Mouse (Mus musculus) heart, postnatal 0 days (tissue): ENCODE results near the gene Coro2b. TPM values are rescaled to one million over a fixed set of nuclear protein-coding genes. Genes with fewer than 3 reads are reported as not detected.

ENCODE experiments used
- ATAC-seq: fragments of 200-750 bp; cut with Nextera tagmentation; 2 replicates; pipeline ENCODE4 v1.8.0; 2017; ENCODE audit warnings: low read depth, moderate number of reproducible peaks, moderate library complexity; ENCODE audit not compliant: insufficient read depth
- DNase-seq: peaks from one replicate; pipeline ENCODE4 v3.0.0-alpha.2; 2016; ENCODE audit warnings: low spot score
- H3K27ac ChIP-seq: fragments of 300-500 bp; sonication (generic); 2 replicates; pipeline ENCODE4 v1.5.1; 2014; ENCODE audit warnings: low read depth, mild to moderate bottlenecking
- H3K27me3 ChIP-seq: fragments of 300-500 bp; sonication (generic); 2 replicates; pipeline ENCODE4 v1.6.1; 2014; ENCODE audit warnings: low read length, mixed read lengths; ENCODE audit not compliant: control insufficient read depth, insufficient read depth
- H3K36me3 ChIP-seq: fragments of 300-500 bp; sonication (generic); replicated peaks from 2 replicates; pipeline ENCODE4 v1.6.1; 2014; ENCODE audit warnings: low read length, mixed read lengths; ENCODE audit not compliant: control insufficient read depth, insufficient read depth
- H3K4me1 ChIP-seq: fragments of 300-500 bp; sonication (generic); 2 replicates; pipeline ENCODE4 v1.6.1; 2014; ENCODE audit warnings: antibody characterized with exemption; ENCODE audit not compliant: control insufficient read depth, insufficient read depth
- H3K4me2 ChIP-seq: fragments of 300-500 bp; sonication (generic); 2 replicates; pipeline ENCODE4 v1.6.1; 2014; ENCODE audit warnings: low read depth, mild to moderate bottlenecking, low read length, moderate library complexity
- H3K4me3 ChIP-seq: fragments of 300-500 bp; sonication (generic); 2 replicates; pipeline ENCODE4 v1.5.1; 2014; ENCODE audit warnings: low read depth, low read length
- H3K9ac ChIP-seq: fragments of 300-500 bp; sonication (generic); replicated peaks from 2 replicates; pipeline ENCODE4 v1.6.1; 2014; ENCODE audit warnings: low read depth, low read length, mixed read lengths
- H3K9me3 ChIP-seq: fragments of 300-500 bp; sonication (generic); replicated peaks from 2 replicates; pipeline ENCODE4 v1.6.1; 2016; ENCODE audit warnings: low read length; ENCODE audit not compliant: control insufficient read depth
- CTCF ChIP-seq: IDR thresholded peaks from 2 replicates; pipeline ENCODE4 v1.5.1; 2016; ENCODE audit warnings: antibody characterized with exemption, control low read depth, low read depth
- EP300 ChIP-seq: IDR thresholded peaks from 2 replicates; pipeline ENCODE4 v1.6.1; 2016; ENCODE audit warnings: antibody characterized with exemption, low read depth
- WGBS: fragments of 180-500 bp; shearing (Covaris S2); extraction: QIAGEN DNeasy Blood & Tissue Kit; methylation state at CpG from one replicate; pipeline ENCODE4 v1.1.7; 2014; 5-methylcytosine and 5-hydroxymethylcytosine counted together
- polyA plus RNA-seq: library from polyadenylated mRNA; unstranded; fragments of >200 nt; fragmentation: Nextera tagmentation; extraction: Ambion mirVana; gene quantifications from 2 replicates; pipeline ENCODE4 v1.2.1, GENCODE M21; 2015
- total RNA-seq: library from RNA; depleted of rRNA; stranded (reverse); fragments of >200 nt; gene quantifications from 2 replicates; pipeline ENCODE4 v1.2.3, GENCODE M21; 2014; ENCODE audit warnings: low replicate concordance; rRNA removed

The Coro2b gene
- total and polyA plus RNA-seq, 2 experiments from 2014 or later = 5.5 to 45.9 TPM

GRCm38 (mm10) chr9:62373222-62374123, 163.4 kb downstream of the Coro2b start:
- peak overlapping the region; percentile 59 for H3K27ac ChIP-seq
- peaks cover 42% of the 10 kb centered on the region for H3K36me3 ChIP-seq
- TF ChIP-seq CTCF (peak; percentile 79), EP300 (no peak)
- ATAC-seq (peak; percentile 57), DNase-seq (peak; percentile 49)
- H3K9me3 ChIP-seq = no peaks in the 10 kb centered on the region
- H3K27me3 ChIP-seq = no peaks in the 10 kb centered on the region
- H3K9ac ChIP-seq = no peak overlapping the region
- H3K4me1 ChIP-seq = peaks cover 20% of the 10 kb centered on the region
- H3K4me3 ChIP-seq = no peak overlapping the region
- H3K4me2 ChIP-seq = no peak overlapping the region
- 50% methylated on average over 18 of the region's 18 CpGs for WGBS

- Histone ChIP-seq H3K27ac (peak overlapping the region; percentile 59), H3K9ac (no peak overlapping the region), H3K4me2 (no peak overlapping the region), H3K27me3 (no peaks in the 10 kb centered on the region), H3K36me3 (peaks cover 34% of the 10 kb centered on the region), H3K4me3 (no peak overlapping the region), H3K4me1 (peaks cover 28% of the 10 kb centered on the region), H3K9me3 (no peaks in the 10 kb centered on the region)
- DNase-seq (peak; percentile 20), ATAC-seq (no peak)
- no peak for TF ChIP-seq CTCF
- no peak for TF ChIP-seq EP300
- 72% methylated on average over 9 of the region's 9 CpGs for WGBS
These were observed 164.2 kb downstream of the Coro2b start for GRCm38 (mm10) chr9:62372556-62373221.

- Histone ChIP-seq H3K27ac (peak overlapping the region; percentile 32; the same call in 1 of the 2 replicates), H3K4me2 (no peak overlapping the region), H3K27me3 (no peaks in the 10 kb centered on the region), H3K36me3 (peaks cover 28% of the 10 kb centered on the region), H3K4me1 (peaks cover 36% of the 10 kb centered on the region), H3K9ac (0 out of 2 replicates have a peak overlapping the region, but pooled peaks have one; percentile 1), H3K9me3 (no peaks in the 10 kb centered on the region), H3K4me3 (no peak overlapping the region)
- ATAC-seq (no peak), DNase-seq (no peak)
- WGBS = 73% methylated on average over 16 of the region's 16 CpGs
- no peak for TF ChIP-seq EP300
- no peak for TF ChIP-seq CTCF
These were observed 164.9 kb downstream of the Coro2b start for GRCm38 (mm10) chr9:62371745-62372555.

- ATAC-seq (no peak), DNase-seq (no peak)
- 55% methylated on average over 6 of the region's 6 CpGs for WGBS
- peaks cover 47% of the 10 kb centered on the region for H3K4me1 ChIP-seq
- TF ChIP-seq EP300 = no peak
- peak; percentile 7; the same call in 1 of the 2 replicates for TF ChIP-seq CTCF
- no peak overlapping the region for H3K9ac ChIP-seq
- H3K9me3 ChIP-seq = no peaks in the 10 kb centered on the region
- peaks cover 16% of the 10 kb centered on the region for H3K36me3 ChIP-seq
- no peak overlapping the region for H3K4me2 ChIP-seq
- H3K27ac ChIP-seq = no peak overlapping the region
- H3K4me3 ChIP-seq = no peak overlapping the region
- H3K27me3 ChIP-seq = no peaks in the 10 kb centered on the region
These were observed 166.1 kb downstream of the Coro2b start for GRCm38 (mm10) chr9:62370648-62371280.

GRCm38 (mm10) chr9:62370186-62370585, 166.7 kb downstream of the Coro2b start:
- no peak overlapping the region for H3K27ac ChIP-seq
- 60% methylated on average over 9 of the region's 9 CpGs for WGBS
- H3K36me3 ChIP-seq = peaks cover 10% of the 10 kb centered on the region
- H3K9me3 ChIP-seq = no peaks in the 10 kb centered on the region
- no peak for TF ChIP-seq EP300
- no peak for TF ChIP-seq CTCF
- no peak overlapping the region for H3K4me2 ChIP-seq
- H3K9ac ChIP-seq = no peak overlapping the region
- H3K27me3 ChIP-seq = no peaks in the 10 kb centered on the region
- H3K4me3 ChIP-seq = no peak overlapping the region
- DNase-seq (no peak), ATAC-seq (no peak)
- H3K4me1 ChIP-seq = peaks cover 53% of the 10 kb centered on the region

Other genes with a start within 250 kb of the Coro2b start
- 20.8 and 28.8 TPM in 2 replicates for gene Anp32a, start 195.8 kb downstream of the Coro2b start, total RNA-seq
- gene Anp32a, start 195.8 kb downstream of the Coro2b start, polyA plus RNA-seq = 127 and 132 TPM in 2 replicates
- gene Itga11, start 140.8 kb upstream of the Coro2b start, total RNA-seq = 0.43 and 0.65 TPM in 2 replicates
- 0.07 and 0.11 TPM in 2 replicates for gene Itga11, start 140.8 kb upstream of the Coro2b start, polyA plus RNA-seq